Mouse (Mus musculus): Measurements from ENCODE around the gene Olfr1293-ps.

Gene Olfr1293-ps

DNA sequence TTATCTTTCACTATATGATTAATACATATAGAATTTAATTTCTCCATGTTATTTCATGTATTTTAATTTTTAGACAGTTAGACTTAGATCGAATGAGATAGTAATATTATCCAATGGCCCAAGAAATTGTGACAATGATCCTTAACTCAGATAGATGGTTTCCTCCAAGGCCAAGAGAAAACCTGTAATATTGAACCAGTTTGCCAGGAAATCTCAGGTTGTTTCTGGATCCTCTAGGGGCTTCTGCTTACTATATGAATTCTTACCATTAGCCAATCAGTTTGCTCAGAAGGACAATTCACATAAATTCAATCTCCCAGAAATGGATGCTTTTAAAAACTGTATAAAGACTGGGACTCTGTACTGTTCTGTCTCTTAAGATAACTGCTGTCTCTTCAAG is at the start of gene Olfr1293-ps:
Gene Olfr1293-ps, plus strand, starts transcription at position 301 of the 400 bp plus-strand sequence.
- DNase-seq (ENCODE audit: extremely low read depth, low read depth, low spot score), result no peak

DNA sequence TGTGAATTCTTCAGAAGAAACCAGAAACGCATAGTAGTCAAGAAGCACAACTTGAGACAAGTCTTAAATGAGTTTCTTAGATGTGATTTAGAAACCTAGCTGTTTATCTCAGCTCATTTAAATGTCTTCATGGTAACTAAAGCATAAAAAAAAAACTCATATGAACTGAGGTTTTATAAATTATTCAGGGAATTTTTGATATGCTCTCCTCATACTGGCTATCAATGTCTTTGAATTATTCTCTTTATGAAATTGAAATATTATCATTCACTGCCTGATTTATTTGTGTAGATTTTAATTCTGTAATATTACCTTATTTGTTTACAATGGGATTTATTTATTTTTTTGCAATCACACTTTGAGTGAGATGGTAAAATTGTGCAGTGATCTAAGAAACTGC is 44.5 kb upstream of the Olfr1293-ps start, which contains the start of gene Olfr1289:
Gene Olfr1289, plus strand, starts transcription at position 301 of the 400 bp plus-strand sequence.
- no peak for DNase-seq (ENCODE audit: extremely low read depth, low read depth, low spot score)

DNA sequence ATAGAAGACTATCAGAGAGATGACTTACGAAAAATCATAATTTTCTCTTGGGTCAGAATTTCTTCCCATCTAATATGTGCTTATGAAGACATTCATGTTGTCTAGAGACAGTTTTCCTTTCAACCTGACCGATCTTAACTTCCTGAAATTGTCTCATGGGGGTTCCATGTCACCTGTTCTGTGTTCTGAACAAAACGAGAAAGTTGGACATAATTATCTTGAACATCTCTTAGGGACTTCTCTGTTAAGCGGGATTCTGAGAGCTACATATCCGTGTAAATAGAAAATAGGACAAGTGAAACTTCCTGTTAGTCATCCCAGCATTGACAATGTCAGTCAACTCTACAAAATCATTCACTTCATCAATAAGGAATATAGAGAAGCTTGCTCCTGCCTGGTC is 31.3 kb upstream of the Olfr1293-ps start, which contains the start of gene Olfr1290:
Gene Olfr1290, minus strand, starts transcription at position 101 of the 400 bp plus-strand sequence.
- no peak for DNase-seq (ENCODE audit: extremely low read depth, low read depth, low spot score)

DNA sequence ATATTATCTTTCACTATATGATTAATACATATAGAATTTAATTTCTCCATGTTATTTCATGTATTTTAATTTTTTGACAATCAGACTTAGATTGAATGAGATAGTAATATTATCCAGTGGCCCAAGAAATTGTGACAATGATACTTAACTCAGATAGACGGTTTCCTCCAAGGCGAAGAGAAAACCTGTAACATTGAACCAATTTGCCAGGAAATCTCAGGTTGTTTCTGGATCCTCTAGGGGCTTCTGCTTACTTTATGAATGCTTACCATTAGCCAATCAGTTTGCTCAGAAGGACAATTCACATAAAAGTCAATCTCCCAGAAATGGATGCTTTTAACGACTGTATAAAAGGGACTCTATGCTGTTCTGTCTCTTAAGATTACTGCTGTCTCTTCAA is 28.1 kb upstream of the Olfr1293-ps start, which contains the start of gene Olfr1291-ps1:
Gene Olfr1291-ps1, plus strand, starts transcription at position 301 of the 400 bp plus-strand sequence.
- no peak for DNase-seq (ENCODE audit: extremely low read depth, low read depth, low spot score)

DNA sequence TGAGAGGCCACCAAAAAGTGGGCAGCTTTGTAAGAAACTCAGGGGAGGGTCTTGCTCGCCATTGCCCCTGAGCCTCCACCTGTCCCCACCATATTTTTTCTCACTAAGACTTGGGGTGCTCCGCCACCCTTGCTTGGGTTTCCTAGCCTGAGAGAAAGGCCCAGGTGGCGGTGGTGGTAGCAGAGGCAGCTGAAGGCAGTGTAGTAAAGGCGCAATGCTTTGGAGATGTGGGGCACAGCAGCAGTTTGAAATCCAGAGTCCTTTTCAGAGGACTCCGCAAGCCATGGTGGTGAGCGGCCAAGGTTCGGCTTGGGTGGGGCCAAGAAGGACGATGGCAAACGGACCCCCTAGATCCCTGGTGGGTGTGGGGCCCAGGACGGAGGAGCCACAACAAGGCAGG is 7.6 kb upstream of the Olfr1293-ps start:
- no peak for DNase-seq (ENCODE audit: extremely low read depth, low read depth, low spot score)

DNA sequence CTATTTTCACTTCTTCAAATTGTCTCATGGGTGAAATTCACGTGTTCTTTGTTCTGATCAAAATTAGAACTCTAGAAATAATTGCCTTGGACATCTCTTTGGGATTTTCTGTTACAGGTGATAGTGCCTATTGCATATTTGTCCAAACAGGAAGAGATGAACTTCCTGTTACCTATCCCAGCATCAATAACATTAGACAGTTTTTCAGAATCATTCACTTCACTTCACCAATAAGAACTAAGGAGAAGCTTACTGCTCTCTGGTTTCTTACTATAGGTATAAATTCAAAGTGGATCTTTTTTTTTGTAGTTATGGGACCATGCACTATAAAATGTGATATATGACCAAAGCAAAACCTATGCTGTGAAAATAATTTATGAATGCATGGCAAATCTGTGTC is 15.2 kb downstream of the Olfr1293-ps start, which contains the start of gene Olfr1294:
Gene Olfr1294, minus strand, starts transcription at position 101 of the 400 bp plus-strand sequence.
- DNase-seq (ENCODE audit: extremely low read depth, low read depth, low spot score), result no peak

DNA sequence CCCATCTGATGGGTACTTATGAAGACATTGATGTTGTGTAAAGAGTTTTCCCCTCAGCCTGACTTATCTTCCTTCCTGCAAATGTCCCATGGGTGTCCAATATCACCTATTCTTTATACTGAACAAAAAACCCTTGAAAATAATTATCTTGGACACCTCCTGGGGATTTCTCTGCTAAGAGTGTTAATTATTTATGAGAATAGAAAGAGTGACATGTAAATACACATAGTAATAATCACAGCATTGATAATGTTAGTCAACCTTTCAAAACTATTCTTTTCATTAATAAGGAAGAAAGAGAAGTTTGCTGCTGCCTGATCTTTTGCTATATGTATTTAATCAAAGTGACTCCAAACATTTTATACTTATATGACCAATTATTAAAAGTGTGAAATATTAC is 44.6 kb downstream of the Olfr1293-ps start, which contains the start of gene Olfr1295:
Gene Olfr1295, minus strand, starts transcription at position 101 of the 400 bp plus-strand sequence.
- no peak for DNase-seq (ENCODE audit: extremely low read depth, low read depth, low spot score)

Data from fat pad, adult 2 months (tissue).